In the genomic region with DNA sequence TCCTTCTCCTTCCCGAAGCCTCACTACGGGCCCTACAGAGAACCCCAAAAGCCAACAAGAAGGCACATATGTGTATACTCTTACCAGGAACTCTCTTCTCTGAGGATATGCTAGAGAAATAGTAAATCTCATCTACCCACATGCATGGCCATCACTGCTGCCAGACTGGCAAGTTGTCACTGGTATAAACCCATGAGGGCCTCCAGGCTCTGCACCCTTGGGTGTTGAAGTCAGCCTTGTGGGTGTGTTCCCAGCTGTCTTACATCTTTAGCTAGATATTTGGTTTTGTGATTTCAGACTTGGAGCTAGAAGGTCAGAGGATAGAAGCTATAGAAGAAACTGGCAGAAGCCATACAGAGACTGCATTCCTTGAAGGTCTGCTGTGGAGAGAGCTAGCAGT, we compare ENCODE assay signal across 26 mouse cellular contexts.
DNase-seq lines count a peak whose midpoint lies in the region; ATAC-seq and TF ChIP-seq lines count a peak whose summit lies in the region.
"Had no signal": no experiment of that assay in that cellular context is flagged by ENCODE, and none has a peak within 500 bp of the region (broad histone marks: within the 10 kb centered on the region; RNA-seq: fewer than 3 reads in every experiment).

No protein-coding gene starts in this region.

- no peaks in the 10 kb centered on the region for H3K79me2 ChIP-seq in liver, adult 2 months (ENCODE audit: control insufficient read depth, insufficient read depth, low read length)

- peak overlapping the region; percentile 42; the same call in 1 of the 2 replicates for H3K27ac ChIP-seq in heart, embryonic 12.5 days (ENCODE audit: poor library complexity, severe bottlenecking)
- H3K27ac ChIP-seq in liver, adult 2 months (replicated peaks; ENCODE audit: insufficient read depth, low read depth, low read length): peak overlapping the region; percentile 79
- H3K27ac ChIP-seq in liver, postnatal 0 days (ENCODE audit: low read depth): no peak overlapping the region
- H3K27ac ChIP-seq in liver, embryonic 14.5 days: peak overlapping the region; percentile 6
- H3K27ac ChIP-seq in liver, embryonic 16.5 days (ENCODE audit: low read length): no peak overlapping the region
- no peak overlapping the region for H3K27ac ChIP-seq in midbrain, embryonic 10.5 days (replicated peaks)
- H3K27ac ChIP-seq: embryonic facial prominence, embryonic 10.5 days; embryonic facial prominence, embryonic 12.5 days; forebrain, embryonic 13.5 days; forebrain, embryonic 15.5 days had no signal

- no peak overlapping the region for H3K9ac ChIP-seq in heart, embryonic 12.5 days
- H3K9ac ChIP-seq in liver, adult 2 months (ENCODE audit: low read depth, low read length): no peak overlapping the region
- no peak overlapping the region for H3K9ac ChIP-seq in liver, postnatal 0 days (replicated peaks)
- no peak overlapping the region for H3K9ac ChIP-seq in liver, embryonic 14.5 days (replicated peaks)
- H3K9ac ChIP-seq in liver, embryonic 16.5 days (ENCODE audit: low read depth, low read length): no peak overlapping the region
- H3K9ac ChIP-seq: embryonic facial prominence, embryonic 12.5 days; forebrain, embryonic 13.5 days; forebrain, embryonic 15.5 days had no signal

- H3K27me3 ChIP-seq in heart, embryonic 12.5 days (replicated peaks): no peaks in the 10 kb centered on the region
- H3K27me3 ChIP-seq in liver, adult 2 months (ENCODE audit: control insufficient read depth, insufficient read depth, low read length): no peaks in the 10 kb centered on the region
- H3K27me3 ChIP-seq in liver, postnatal 0 days (ENCODE audit: insufficient read depth, low read length): no peaks in the 10 kb centered on the region
- H3K27me3 ChIP-seq in liver, embryonic 14.5 days (ENCODE audit: control insufficient read depth, insufficient read depth, low read length): no peaks in the 10 kb centered on the region
- no peaks in the 10 kb centered on the region for H3K27me3 ChIP-seq in liver, embryonic 16.5 days (ENCODE audit: control insufficient read depth, insufficient read depth, low read depth, low read length)
- H3K27me3 ChIP-seq in midbrain, embryonic 10.5 days (ENCODE audit: low read depth, poor library complexity, severe bottlenecking): no peaks in the 10 kb centered on the region
- H3K27me3 ChIP-seq: CH12.LX; embryonic facial prominence, embryonic 12.5 days; forebrain, embryonic 13.5 days; forebrain, embryonic 15.5 days; Patski had no signal

- H3K36me3 ChIP-seq in heart, embryonic 12.5 days: no peaks in the 10 kb centered on the region
- no peaks in the 10 kb centered on the region for H3K36me3 ChIP-seq in liver, adult 2 months (ENCODE audit: control insufficient read depth, insufficient read depth, low read length)
- no peaks in the 10 kb centered on the region for H3K36me3 ChIP-seq in liver, postnatal 0 days (replicated peaks; ENCODE audit: insufficient read depth, low read length)
- no peaks in the 10 kb centered on the region for H3K36me3 ChIP-seq in liver, embryonic 14.5 days (replicated peaks; ENCODE audit: control insufficient read depth, insufficient read depth, low read depth)
- H3K36me3 ChIP-seq in liver, embryonic 16.5 days (ENCODE audit: control insufficient read depth, insufficient read depth): no peaks in the 10 kb centered on the region
- no peaks in the 10 kb centered on the region for H3K36me3 ChIP-seq in midbrain, embryonic 10.5 days
- H3K36me3 ChIP-seq: embryonic facial prominence, embryonic 10.5 days; embryonic facial prominence, embryonic 12.5 days; forebrain, embryonic 15.5 days; G1E had no signal

- ATAC-seq in heart, embryonic 12.5 days (ENCODE audit: insufficient number of reproducible peaks, low FRiP score): no peak
- ATAC-seq in liver, postnatal 0 days: no peak
- peak; percentile 61 for ATAC-seq in liver, embryonic 14.5 days (ENCODE audit: insufficient read depth)
- ATAC-seq in liver, embryonic 16.5 days (ENCODE audit: low read depth): 0 out of 2 replicates have a peak, but pooled peaks have one; percentile 31
- ATAC-seq: activated CD4-positive, CD25-positive, alpha-beta regulatory T cell, adult 4 months; CD4-positive, CD25-positive, alpha-beta regulatory T cell, adult 4 months; forebrain, embryonic 13.5 days; forebrain, embryonic 15.5 days; Patski had no signal

- DNase-seq in heart, adult 8-10 months (ENCODE audit: low spot score): no peak
- DNase-seq in liver, adult 2 months (ENCODE audit: extremely low read depth, low read depth, low spot score): no peak
- DNase-seq in liver, postnatal 0 days: no peak
- no peak for DNase-seq in liver, embryonic 14.5 days (ENCODE audit: low read depth in 3 of 3, low spot score in 3 of 3)
- DNase-seq in midbrain, embryonic 10.5 days (ENCODE audit: low spot score): no peak
- DNase-seq in retina, embryonic 14.5 days (ENCODE audit: low spot score): no peak
- DNase-seq: adrenal gland, adult 2 months; adrenal gland, postnatal 10 days; adrenal gland, postnatal 25 days; B cell, adult 2 months; cerebellum, adult 11 months; cerebellum, adult 18-20 months; cerebellum, adult 8-10 months; cerebellum, postnatal 10 days; cerebellum, postnatal 25 days had no signal

- no peak overlapping the region for H3K4me3 ChIP-seq in heart, embryonic 12.5 days
- no peak overlapping the region for H3K4me3 ChIP-seq in liver, adult 2 months (ENCODE audit: insufficient read depth, low read depth, low read length)
- H3K4me3 ChIP-seq in liver, postnatal 0 days (ENCODE audit: low read depth, low read length): no peak overlapping the region
- H3K4me3 ChIP-seq in liver, embryonic 14.5 days (ENCODE audit: insufficient read depth in 1 of 2, low read depth in 2 of 2, low read length in 2 of 2): no peak overlapping the region
- H3K4me3 ChIP-seq in liver, embryonic 16.5 days (ENCODE audit: low read depth, low read length): no peak overlapping the region
- H3K4me3 ChIP-seq in midbrain, embryonic 10.5 days: no peak overlapping the region
- H3K4me3 ChIP-seq: embryonic facial prominence, embryonic 10.5 days; embryonic facial prominence, embryonic 12.5 days; forebrain, embryonic 13.5 days; forebrain, embryonic 15.5 days had no signal

- no peak for TF ChIP-seq POLR2A in liver, adult 2 months (IDR thresholded peaks at IDR 0.05; ENCODE audit: extremely low read depth, insufficient read depth, low read length)

- TF ChIP-seq EP300 in liver, postnatal 0 days (IDR thresholded peaks at IDR 0.05; ENCODE audit: low read depth): no peak
- TF ChIP-seq EP300 in liver, embryonic 14.5 days (IDR thresholded peaks at IDR 0.05; ENCODE audit: low read depth): no peak; the same call in 1 of the 2 replicates

- H3K9me3 ChIP-seq in heart, embryonic 12.5 days (replicated peaks): no peaks in the 10 kb centered on the region
- H3K9me3 ChIP-seq in liver, postnatal 0 days (ENCODE audit: low read length): no peaks in the 10 kb centered on the region
- no peaks in the 10 kb centered on the region for H3K9me3 ChIP-seq in liver, embryonic 14.5 days (ENCODE audit: control insufficient read depth, low read length)
- H3K9me3 ChIP-seq in liver, embryonic 16.5 days (replicated peaks; ENCODE audit: control insufficient read depth, low read length): no peaks in the 10 kb centered on the region
- H3K9me3 ChIP-seq in midbrain, embryonic 10.5 days (replicated peaks): no peaks in the 10 kb centered on the region
- H3K9me3 ChIP-seq: embryonic facial prominence, embryonic 10.5 days; embryonic facial prominence, embryonic 12.5 days; forebrain, embryonic 13.5 days; forebrain, embryonic 15.5 days; G1E had no signal

- TF ChIP-seq CTCF in liver, adult 2 months (IDR thresholded peaks at IDR 0.05; ENCODE audit: low read depth, low read length): no peak
- TF ChIP-seq CTCF in liver, postnatal 0 days (IDR thresholded peaks at IDR 0.05; ENCODE audit: low read depth): no peak
- no peak for TF ChIP-seq CTCF in liver, embryonic 14.5 days (IDR thresholded peaks at IDR 0.05; ENCODE audit: low read depth)

- 95% methylated on average over 2 of the region's 2 CpGs for WGBS in heart, embryonic 12.5 days
- 97% methylated on average over 2 of the region's 2 CpGs for WGBS in liver, adult 2 months
- WGBS in liver, postnatal 0 days (ENCODE audit: insufficient replicate concordance): 83% methylated on average over 2 of the region's 2 CpGs
- 74% methylated on average over 2 of the region's 2 CpGs for WGBS in liver, embryonic 14.5 days (ENCODE audit: insufficient replicate concordance)
- WGBS in liver, embryonic 16.5 days (ENCODE audit: insufficient replicate concordance): 74% methylated on average over 2 of the region's 2 CpGs
- 94% methylated on average over 2 of the region's 2 CpGs for WGBS in midbrain, embryonic 10.5 days

- no peak overlapping the region for H3K4me2 ChIP-seq in heart, embryonic 12.5 days
- no peak overlapping the region for H3K4me2 ChIP-seq in liver, postnatal 0 days (ENCODE audit: low read depth, low read length)
- no peak overlapping the region; the same call in 1 of the 2 replicates for H3K4me2 ChIP-seq in liver, embryonic 14.5 days (ENCODE audit: low read depth)
- H3K4me2 ChIP-seq in liver, embryonic 16.5 days (ENCODE audit: low read depth, low read length): no peak overlapping the region
- H3K4me2 ChIP-seq: embryonic facial prominence, embryonic 12.5 days; forebrain, embryonic 13.5 days; forebrain, embryonic 15.5 days had no signal

- H3K4me1 ChIP-seq in heart, embryonic 12.5 days (replicated peaks): 0 out of 2 replicates have a peak, but pooled peaks cover 8% of the 10 kb centered on the region
- peaks cover 13% of the 10 kb centered on the region for H3K4me1 ChIP-seq in liver, adult 2 months (ENCODE audit: control insufficient read depth, insufficient read depth, low read length)
- peaks cover 9% of the 10 kb centered on the region for H3K4me1 ChIP-seq in liver, postnatal 0 days (ENCODE audit: insufficient read depth)
- H3K4me1 ChIP-seq in liver, embryonic 14.5 days (replicated peaks; ENCODE audit: control insufficient read depth in 2 of 2, insufficient read depth in 2 of 2, low read length in 1 of 2): peaks cover 26 to 43% of the 10 kb centered on the region in 2 experiments
- H3K4me1 ChIP-seq in liver, embryonic 16.5 days (ENCODE audit: control insufficient read depth, low read depth, low read length): peaks cover 19% of the 10 kb centered on the region
- peaks cover 7% of the 10 kb centered on the region for H3K4me1 ChIP-seq in midbrain, embryonic 10.5 days
- H3K4me1 ChIP-seq: embryonic facial prominence, embryonic 10.5 days; embryonic facial prominence, embryonic 12.5 days; forebrain, embryonic 13.5 days; forebrain, embryonic 15.5 days had no signal

Comparison
In these comparisons a context has a peak if more than half of its experiments do, and no peak if none do; other contexts are left out.
1. ATAC-seq: peak in liver, embryonic 14.5 days (single experiment) and liver, embryonic 16.5 days (single experiment); none in heart, embryonic 12.5 days (single experiment) and liver, postnatal 0 days (single experiment).
2. H3K27ac ChIP-seq: peak in heart, embryonic 12.5 days (single experiment), liver, adult 2 months (single experiment) and liver, embryonic 14.5 days (single experiment); none in liver, postnatal 0 days (single experiment), liver, embryonic 16.5 days (single experiment) and midbrain, embryonic 10.5 days (single experiment).